Mouse (Mus musculus): ENCODE measurements around the gene Tmem119. TPM values are rescaled to one million over a fixed set of nuclear protein-coding genes. Genes with fewer than 3 reads are reported as not detected.
A peak's percentile ranks its signal among the peaks of the same experiment; 100 is the strongest.
"Not testable (repeated sequence)": the region's sequence is repeated elsewhere in the genome, so short reads cannot be mapped to it uniquely, and the experiment has no call there.

Tmem119 gene
- polyA plus RNA-seq, 1 experiment from 2014 or later, result 50.8 TPM

DNA sequence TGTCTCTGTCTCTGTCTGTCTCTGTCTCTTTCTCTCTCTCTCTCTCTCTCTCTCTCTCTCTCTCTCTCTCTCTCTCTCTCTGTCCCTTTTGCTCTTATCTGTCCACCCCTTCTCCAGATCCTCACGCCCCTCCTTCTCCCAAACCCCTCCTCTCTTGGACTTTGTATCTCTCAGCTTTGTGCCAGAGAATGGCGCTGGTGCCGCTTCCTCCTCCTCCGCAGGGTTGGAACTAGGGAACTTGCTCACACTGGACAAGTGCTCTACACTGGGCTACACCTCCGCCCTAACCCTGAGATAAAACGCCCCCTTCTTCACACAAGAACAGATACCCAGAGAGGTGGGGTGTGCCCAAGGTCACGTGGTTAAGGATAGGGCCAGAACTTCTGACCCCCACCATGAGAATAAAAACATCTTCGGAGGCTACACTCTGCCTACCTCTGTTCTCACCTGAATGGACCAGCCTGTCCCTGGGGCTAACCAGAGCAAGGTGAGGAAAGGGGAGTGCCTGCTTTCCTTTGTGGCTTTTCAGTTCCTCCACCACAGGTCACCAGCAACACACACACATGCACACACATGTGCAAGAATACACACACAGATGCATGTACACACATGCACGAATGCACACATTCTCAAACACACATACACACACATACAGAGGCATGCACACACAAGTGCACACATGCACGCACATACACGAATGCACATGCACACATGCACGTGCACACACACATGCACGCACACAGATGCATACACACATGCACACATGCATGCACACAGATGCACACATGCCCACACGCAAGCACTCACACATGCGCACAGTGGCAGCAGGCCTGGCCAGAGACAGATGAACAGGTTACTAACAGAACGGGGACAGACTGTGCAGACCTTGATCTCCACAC is 8.9 kb downstream of the Tmem119 start:
- Histone ChIP-seq H3K27ac (replicated peaks; ENCODE audit: low read depth, low read length) (no peak overlapping the region), H3K36me3 (replicated peaks; ENCODE audit: control insufficient read depth, insufficient read depth, low read depth, low read length) (no peaks in the 10 kb centered on the region; the same call in none of the 2 replicates), H3K4me3 (ENCODE audit: low read depth, low read length) (no peak overlapping the region), H3K9me3 (replicated peaks; ENCODE audit: control insufficient read depth, low read length) (no peaks in the 10 kb centered on the region), H3K4me2 (ENCODE audit: low read depth, low read length) (no peak overlapping the region), H3K9ac (replicated peaks; ENCODE audit: low read length) (no peak overlapping the region), H3K27me3 (ENCODE audit: control insufficient read depth, insufficient read depth, low read length) (no peaks in the 10 kb centered on the region), H3K4me1 (ENCODE audit: control insufficient read depth, insufficient read depth, low read length) (peaks cover 9% of the 10 kb centered on the region)
- 86% methylated on average over 16 of the region's 16 CpGs for WGBS
- ATAC-seq (replicated peaks; ENCODE audit: insufficient number of reproducible peaks, low FRiP score, low TSS enrichment, low read depth) (no peak), DNase-seq (ENCODE audit: low spot score) (no peak)

DNA sequence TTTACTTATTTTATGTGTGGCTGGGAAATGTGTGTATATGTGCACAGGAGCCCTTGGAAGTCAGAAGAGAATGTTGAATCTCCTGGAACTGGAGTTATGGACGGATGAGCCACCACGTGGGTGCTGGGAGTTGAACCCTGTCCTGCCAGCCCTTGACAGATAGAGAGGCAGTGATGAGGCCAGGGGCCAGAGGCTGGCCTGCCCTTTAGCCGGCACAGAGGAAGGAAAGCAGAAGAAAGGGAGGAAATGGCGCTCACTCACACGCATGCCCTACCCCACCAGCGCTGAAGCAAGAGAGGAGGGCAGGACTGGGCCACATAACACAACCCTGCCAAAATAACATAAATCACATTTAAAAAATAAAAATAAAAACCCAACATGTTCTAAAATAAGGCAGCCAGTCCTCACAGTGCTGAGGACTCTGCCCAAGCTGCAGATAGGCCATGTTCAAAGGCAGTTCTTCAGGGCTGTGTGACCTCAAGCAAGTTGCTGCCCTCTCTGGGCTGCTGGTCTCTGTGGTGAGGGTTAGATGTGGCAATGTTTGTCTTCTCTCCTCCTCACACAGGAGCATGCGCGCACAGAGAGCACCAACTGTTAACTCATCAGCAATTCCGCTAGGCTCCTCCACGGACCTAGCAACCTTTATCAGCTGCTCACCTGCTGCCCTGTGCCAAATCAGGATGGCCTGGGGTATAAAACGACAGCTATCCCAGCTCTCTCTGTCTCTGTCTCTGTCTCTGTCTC is 9.7 kb downstream of the Tmem119 start:
- no peaks in the 10 kb centered on the region for H3K9me3 ChIP-seq (replicated peaks; ENCODE audit: control insufficient read depth, low read length)
- H3K4me2 ChIP-seq (ENCODE audit: low read depth, low read length), result no peak overlapping the region
- 74% methylated on average over 11 of the region's 11 CpGs for WGBS
- peaks cover 5% of the 10 kb centered on the region; the same call in 1 of the 2 replicates for H3K4me1 ChIP-seq (ENCODE audit: control insufficient read depth, insufficient read depth, low read length)
- DNase-seq (ENCODE audit: low spot score), result no peak
- no peak overlapping the region for H3K9ac ChIP-seq (replicated peaks; ENCODE audit: low read length)
- H3K27me3 ChIP-seq (ENCODE audit: control insufficient read depth, insufficient read depth, low read length), result no peaks in the 10 kb centered on the region
- H3K36me3 ChIP-seq (replicated peaks; ENCODE audit: control insufficient read depth, insufficient read depth, low read depth, low read length), result no peaks in the 10 kb centered on the region; the same call in none of the 2 replicates
- no peak for ATAC-seq (replicated peaks; ENCODE audit: insufficient number of reproducible peaks, low FRiP score, low TSS enrichment, low read depth)
- no peak overlapping the region for H3K4me3 ChIP-seq (ENCODE audit: low read depth, low read length)
- H3K27ac ChIP-seq (replicated peaks; ENCODE audit: low read depth, low read length), result no peak overlapping the region

DNA sequence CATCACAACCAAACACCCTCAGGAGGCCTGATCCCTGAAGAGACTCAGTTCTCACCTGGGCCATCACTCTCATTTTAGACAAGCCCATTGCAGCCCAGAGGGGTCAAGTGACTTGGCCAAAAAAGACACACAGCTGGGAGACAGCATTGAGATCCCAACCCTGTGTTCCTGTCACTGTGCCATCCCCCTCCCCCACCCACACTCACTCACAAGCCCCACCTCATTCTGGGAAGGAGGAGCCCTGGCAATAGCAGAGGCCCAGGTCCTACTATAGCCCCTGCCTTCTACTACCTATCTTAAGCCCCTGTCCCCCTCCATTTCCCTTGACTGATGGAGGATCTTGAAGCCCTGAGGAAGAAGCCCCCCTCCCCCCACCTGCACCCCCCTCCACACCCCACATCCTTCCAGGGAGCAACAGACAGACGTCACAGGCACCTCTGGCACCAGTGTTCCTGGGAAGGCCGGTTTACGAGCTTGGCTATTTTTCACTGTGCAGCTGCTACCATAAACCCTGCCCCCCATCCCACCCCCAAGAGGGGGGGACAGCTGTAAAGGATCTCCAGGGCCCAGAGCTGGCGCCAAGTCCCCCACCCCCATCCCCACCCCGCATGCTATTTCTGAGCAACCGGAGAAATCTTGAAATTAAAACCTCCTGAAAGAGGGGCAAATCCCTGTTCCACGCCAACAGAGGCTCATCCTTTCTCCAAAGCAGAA is 11.1 kb downstream of the Tmem119 start:
- Histone ChIP-seq H3K9ac (replicated peaks; ENCODE audit: low read length) (peak overlapping the region; percentile 13; the same call in 1 of the 2 replicates), H3K36me3 (replicated peaks; ENCODE audit: control insufficient read depth, insufficient read depth, low read depth, low read length) (no peaks in the 10 kb centered on the region; the same call in none of the 2 replicates), H3K4me1 (ENCODE audit: control insufficient read depth, insufficient read depth, low read length) (peaks cover 5% of the 10 kb centered on the region; the same call in 1 of the 2 replicates), H3K27ac (replicated peaks; ENCODE audit: low read depth, low read length) (peak overlapping the region; percentile 37), H3K9me3 (replicated peaks; ENCODE audit: control insufficient read depth, low read length) (no peaks in the 10 kb centered on the region), H3K4me3 (ENCODE audit: low read depth, low read length) (no peak overlapping the region), H3K4me2 (ENCODE audit: low read depth, low read length) (no peak overlapping the region), H3K27me3 (ENCODE audit: control insufficient read depth, insufficient read depth, low read length) (no peaks in the 10 kb centered on the region)
- WGBS, result 27% methylated on average over 7 of the region's 7 CpGs
- ATAC-seq (replicated peaks; ENCODE audit: insufficient number of reproducible peaks, low FRiP score, low TSS enrichment, low read depth) (peak; percentile 24; the same call in 1 of the 2 replicates), DNase-seq (ENCODE audit: low spot score) (peak; percentile 65)

DNA sequence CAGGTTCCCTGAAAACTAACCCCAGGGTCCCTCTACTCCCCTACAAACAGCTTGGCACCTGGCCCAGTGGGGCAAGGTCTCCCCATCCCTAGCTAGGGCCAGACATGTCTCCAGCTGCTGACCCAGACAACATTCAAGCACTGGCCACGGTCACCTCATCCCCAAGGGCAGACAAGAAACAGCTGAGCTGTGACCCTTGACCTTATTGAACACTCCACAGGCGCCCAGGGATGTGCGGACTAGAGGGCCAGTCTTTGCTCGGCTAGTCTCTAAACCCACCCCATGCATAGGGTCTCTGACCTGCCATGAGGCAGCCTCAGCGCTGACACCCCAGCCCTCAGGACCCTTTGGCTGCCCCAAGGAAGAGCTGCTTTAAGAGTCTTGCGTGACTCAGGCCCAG is 11.7 kb downstream of the Tmem119 start:
- H3K36me3 ChIP-seq (replicated peaks; ENCODE audit: control insufficient read depth, insufficient read depth, low read depth, low read length), result no peaks in the 10 kb centered on the region; the same call in 1 of the 2 replicates
- ATAC-seq (replicated peaks; ENCODE audit: insufficient number of reproducible peaks, low FRiP score, low TSS enrichment, low read depth) (peak; percentile 42; the same call in 1 of the 2 replicates), DNase-seq (ENCODE audit: low spot score) (no peak)
- no peaks in the 10 kb centered on the region for H3K9me3 ChIP-seq (replicated peaks; ENCODE audit: control insufficient read depth, low read length)
- H3K27ac ChIP-seq (replicated peaks; ENCODE audit: low read depth, low read length), result peak overlapping the region; percentile 37
- H3K4me1 ChIP-seq (ENCODE audit: control insufficient read depth, insufficient read depth, low read length), result peaks cover 7% of the 10 kb centered on the region; the same call in 1 of the 2 replicates
- H3K9ac ChIP-seq (replicated peaks; ENCODE audit: low read length), result no peak overlapping the region
- 21% methylated on average over 6 of the region's 6 CpGs for WGBS
- no peaks in the 10 kb centered on the region for H3K27me3 ChIP-seq (ENCODE audit: control insufficient read depth, insufficient read depth, low read length)
- H3K4me2 ChIP-seq (ENCODE audit: low read depth, low read length), result no peak overlapping the region
- H3K4me3 ChIP-seq (ENCODE audit: low read depth, low read length), result no peak overlapping the region

DNA sequence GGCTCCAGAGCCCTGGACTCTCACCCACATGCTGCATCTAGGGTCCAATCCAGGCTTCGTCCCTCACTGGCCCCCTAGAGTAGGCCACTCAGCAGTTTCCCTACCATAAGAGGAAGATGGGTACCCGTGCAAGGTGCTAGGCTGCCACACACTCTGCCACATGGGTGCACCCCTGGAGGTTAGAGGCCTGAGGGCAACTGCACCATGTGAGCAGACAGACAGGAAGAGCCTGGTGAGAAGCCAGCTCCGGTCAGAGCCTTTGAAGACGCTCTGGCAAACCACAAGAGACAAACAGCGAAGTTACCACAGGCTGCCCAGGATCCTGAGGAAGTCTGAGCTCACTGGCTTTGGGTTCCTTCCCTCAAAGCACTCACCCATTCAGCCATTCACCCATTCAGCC is 13.3 kb downstream of the Tmem119 start:
- Histone ChIP-seq H3K27ac (replicated peaks; ENCODE audit: low read depth, low read length) (no peak overlapping the region), H3K4me2 (ENCODE audit: low read depth, low read length) (no peak overlapping the region), H3K9ac (replicated peaks; ENCODE audit: low read length) (no peak overlapping the region), H3K4me3 (ENCODE audit: low read depth, low read length) (no peak overlapping the region), H3K36me3 (replicated peaks; ENCODE audit: control insufficient read depth, insufficient read depth, low read depth, low read length) (no peaks in the 10 kb centered on the region), H3K4me1 (ENCODE audit: control insufficient read depth, insufficient read depth, low read length) (peaks cover 14% of the 10 kb centered on the region), H3K27me3 (ENCODE audit: control insufficient read depth, insufficient read depth, low read length) (no peaks in the 10 kb centered on the region), H3K9me3 (replicated peaks; ENCODE audit: control insufficient read depth, low read length) (no peaks in the 10 kb centered on the region)
- DNase-seq (ENCODE audit: low spot score) (no peak), ATAC-seq (replicated peaks; ENCODE audit: insufficient number of reproducible peaks, low FRiP score, low TSS enrichment, low read depth) (no peak)
- WGBS, result 82% methylated on average over 5 of the region's 5 CpGs

DNA sequence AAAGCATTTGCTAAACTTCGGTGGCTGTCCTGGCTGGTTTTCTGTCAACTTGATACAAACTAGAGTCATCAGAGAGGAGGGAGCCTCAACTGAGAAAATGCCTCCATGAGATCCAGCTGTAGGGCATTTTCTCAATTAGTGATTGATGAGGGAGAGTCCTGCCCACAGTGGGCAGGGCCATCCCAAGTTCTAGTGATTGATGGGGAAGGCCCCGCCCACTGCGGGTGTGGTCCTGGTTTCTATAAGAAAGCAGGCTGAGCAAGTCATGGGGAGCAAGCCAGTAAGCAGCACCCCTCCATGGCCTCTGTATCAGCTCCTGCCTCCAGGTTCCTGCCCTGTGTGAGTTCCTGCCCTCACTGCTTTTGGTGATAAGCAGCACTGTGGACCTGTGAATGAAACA is 16.2 kb downstream of the Tmem119 start:
- not testable (repeated sequence) for H3K9me3 ChIP-seq (replicated peaks; ENCODE audit: control insufficient read depth, low read length); H3K27me3 ChIP-seq (ENCODE audit: control insufficient read depth, insufficient read depth, low read length); H3K4me3 ChIP-seq (ENCODE audit: low read depth, low read length); H3K36me3 ChIP-seq (replicated peaks; ENCODE audit: control insufficient read depth, insufficient read depth, low read depth, low read length); ATAC-seq (replicated peaks; ENCODE audit: insufficient number of reproducible peaks, low FRiP score, low TSS enrichment, low read depth); H3K4me2 ChIP-seq (ENCODE audit: low read depth, low read length); H3K9ac ChIP-seq (replicated peaks; ENCODE audit: low read length)
- WGBS, result 30% methylated on average over 3 of the region's 3 CpGs
- Histone ChIP-seq H3K4me1 (ENCODE audit: control insufficient read depth, insufficient read depth, low read length) (peaks cover 14% of the 10 kb centered on the region), H3K27ac (replicated peaks; ENCODE audit: low read depth, low read length) (peak overlapping the region; percentile 78)
- DNase-seq (ENCODE audit: low spot score), result peak; percentile 66

DNA sequence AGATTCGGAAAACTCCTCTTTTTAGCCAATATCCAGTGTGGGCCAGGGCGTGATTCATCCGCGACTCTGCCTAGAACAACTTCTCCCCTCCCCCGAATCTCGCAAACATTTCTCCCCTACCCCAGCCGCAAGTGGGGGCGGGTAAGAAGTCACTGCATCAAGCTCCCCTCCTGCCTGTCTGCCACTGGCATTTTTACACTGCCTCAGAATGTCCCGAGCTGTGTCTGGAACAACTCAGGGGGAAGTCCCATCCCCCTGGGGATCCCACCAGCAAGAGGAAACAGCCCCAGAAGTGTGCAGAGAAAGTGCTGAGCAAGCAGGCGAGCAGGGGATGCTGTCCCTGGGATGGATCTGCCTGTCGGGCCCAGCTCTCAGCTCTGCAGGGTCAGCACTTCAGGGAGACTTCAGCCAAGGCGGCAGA is 16.7 kb downstream of the Tmem119 start:
- H3K4me1 ChIP-seq (ENCODE audit: control insufficient read depth, insufficient read depth, low read length), result peaks cover 13% of the 10 kb centered on the region
- no peak overlapping the region for H3K4me3 ChIP-seq (ENCODE audit: low read depth, low read length)
- DNase-seq (ENCODE audit: low spot score) (peak; percentile 65), ATAC-seq (replicated peaks; ENCODE audit: insufficient number of reproducible peaks, low FRiP score, low TSS enrichment, low read depth) (no peak)
- 10% methylated on average over 12 of the region's 12 CpGs for WGBS
- peak overlapping the region; percentile 78 for H3K27ac ChIP-seq (replicated peaks; ENCODE audit: low read depth, low read length)
- no peaks in the 10 kb centered on the region; the same call in 1 of the 2 replicates for H3K36me3 ChIP-seq (replicated peaks; ENCODE audit: control insufficient read depth, insufficient read depth, low read depth, low read length)
- H3K4me2 ChIP-seq (ENCODE audit: low read depth, low read length), result no peak overlapping the region
- no peaks in the 10 kb centered on the region for H3K27me3 ChIP-seq (ENCODE audit: control insufficient read depth, insufficient read depth, low read length)
- H3K9ac ChIP-seq (replicated peaks; ENCODE audit: low read length), result peak overlapping the region; percentile 46
- H3K9me3 ChIP-seq (replicated peaks; ENCODE audit: control insufficient read depth, low read length), result no peaks in the 10 kb centered on the region

Measured in embryonic facial prominence, embryonic 11.5 days (tissue).